In the genomic region with DNA sequence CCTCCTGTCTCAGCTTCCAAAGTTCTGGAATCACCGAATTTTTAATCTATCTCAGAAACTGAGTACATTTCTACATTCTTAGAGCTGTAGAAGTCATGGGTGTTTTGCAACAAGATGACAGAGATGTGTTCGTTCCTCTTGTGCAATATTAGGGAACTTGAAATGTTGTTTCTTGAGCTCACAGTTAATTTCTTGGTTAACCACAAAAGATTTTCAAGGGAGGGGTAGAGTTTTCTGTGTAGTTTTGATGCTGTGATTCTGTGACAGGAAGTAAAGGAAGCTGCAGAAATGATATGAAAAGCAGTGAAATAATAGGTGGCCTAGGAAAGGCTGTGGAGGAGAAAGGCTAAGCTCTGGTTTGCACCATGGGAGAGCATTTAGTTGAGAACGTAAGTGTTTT, we compare ENCODE assay signal across 20 mouse cellular contexts. TPM values are rescaled to one million over a fixed set of nuclear protein-coding genes. Genes with fewer than 3 reads are reported as not detected.
DNase-seq lines count a peak whose midpoint lies in the region; ATAC-seq and TF ChIP-seq lines count a peak whose summit lies in the region.
"Had no signal": no experiment of that assay in that cellular context is flagged by ENCODE, and none has a peak within 500 bp of the region (broad histone marks: within the 10 kb centered on the region; RNA-seq: fewer than 3 reads in every experiment).

No protein-coding gene starts in this region.

- DNase-seq in liver, embryonic 14.5 days (ENCODE audit: low read depth in 3 of 3, low spot score in 3 of 3), result no peak
- no peak for DNase-seq in liver, embryonic 11.5 days (ENCODE audit: low spot score)
- DNase-seq in 3T3-L1 (ENCODE audit: low read depth, low spot score), result peak; percentile 56
- DNase-seq in adipocyte (ENCODE audit: low spot score), result peak; percentile 31
- no peak for DNase-seq in hindbrain, postnatal 0 days (ENCODE audit: low spot score)
- DNase-seq in neural tube, embryonic 10.5 days (ENCODE audit: extremely low spot score, low spot score), result no peak
- DNase-seq: cerebellum, postnatal 10 days; kidney, adult 8-10 months; right cerebral cortex, adult 18-20 months had no signal

- no peak overlapping the region for H3K9ac ChIP-seq in liver, embryonic 14.5 days (replicated peaks)
- no peak overlapping the region for H3K9ac ChIP-seq in liver, embryonic 11.5 days (ENCODE audit: low read depth, low read length)
- H3K9ac ChIP-seq in hindbrain, postnatal 0 days (replicated peaks; ENCODE audit: low read length), result no peak overlapping the region
- H3K9ac ChIP-seq in midbrain, embryonic 13.5 days (replicated peaks), result no peak overlapping the region
- H3K9ac ChIP-seq: hindbrain, embryonic 13.5 days; limb, embryonic 12.5 days; midbrain, embryonic 15.5 days; neural tube, embryonic 15.5 days had no signal

- H3K9me3 ChIP-seq in liver, embryonic 14.5 days (ENCODE audit: control insufficient read depth, low read length), result no peaks in the 10 kb centered on the region
- H3K9me3 ChIP-seq in liver, embryonic 11.5 days (ENCODE audit: control insufficient read depth, low read length), result no peaks in the 10 kb centered on the region
- H3K9me3 ChIP-seq in hindbrain, postnatal 0 days (ENCODE audit: low read length), result no peaks in the 10 kb centered on the region
- H3K9me3 ChIP-seq in midbrain, embryonic 13.5 days, result no peaks in the 10 kb centered on the region
- H3K9me3 ChIP-seq: hindbrain, embryonic 13.5 days; limb, embryonic 12.5 days; midbrain, embryonic 15.5 days; neural tube, embryonic 15.5 days had no signal

- no peak for ATAC-seq in liver, embryonic 14.5 days (ENCODE audit: insufficient read depth)
- no peak for ATAC-seq in liver, embryonic 11.5 days (replicated peaks; ENCODE audit: low FRiP score)
- peak; percentile 74 for ATAC-seq in megakaryocyte, adult 5-6 weeks (ENCODE audit: poor library complexity, severe bottlenecking)
- no peak for ATAC-seq in hindbrain, postnatal 0 days
- no peak for ATAC-seq in midbrain, embryonic 13.5 days
- ATAC-seq: midbrain, embryonic 15.5 days had no signal

- H3K4me2 ChIP-seq in liver, embryonic 14.5 days (ENCODE audit: low read depth), result no peak overlapping the region
- H3K4me2 ChIP-seq in liver, embryonic 11.5 days, result no peak overlapping the region
- no peak overlapping the region for H3K4me2 ChIP-seq in hindbrain, postnatal 0 days (ENCODE audit: low read depth, low read length)
- H3K4me2 ChIP-seq in midbrain, embryonic 13.5 days (replicated peaks), result no peak overlapping the region
- H3K4me2 ChIP-seq: hindbrain, embryonic 13.5 days; limb, embryonic 12.5 days; midbrain, embryonic 15.5 days; neural tube, embryonic 15.5 days had no signal

- no peaks in the 10 kb centered on the region for H3K36me3 ChIP-seq in liver, embryonic 14.5 days (replicated peaks; ENCODE audit: control insufficient read depth, insufficient read depth, low read depth)
- no peaks in the 10 kb centered on the region for H3K36me3 ChIP-seq in liver, embryonic 11.5 days (ENCODE audit: control insufficient read depth, insufficient read depth, low read length)
- no peaks in the 10 kb centered on the region for H3K36me3 ChIP-seq in hindbrain, postnatal 0 days (ENCODE audit: insufficient read depth, low read length)
- no peaks in the 10 kb centered on the region for H3K36me3 ChIP-seq in midbrain, embryonic 13.5 days
- H3K36me3 ChIP-seq: hindbrain, embryonic 13.5 days; limb, embryonic 12.5 days; midbrain, embryonic 15.5 days; neural tube, embryonic 15.5 days had no signal

- TF ChIP-seq CTCF in liver, embryonic 14.5 days (IDR thresholded peaks at IDR 0.05; ENCODE audit: low read depth), result no peak
- TF ChIP-seq CTCF in hindbrain, postnatal 0 days (IDR thresholded peaks at IDR 0.05; ENCODE audit: low read depth), result no peak

- no peak overlapping the region for H3K4me3 ChIP-seq in liver, embryonic 14.5 days (ENCODE audit: insufficient read depth in 1 of 2, low read depth in 2 of 2, low read length in 2 of 2)
- no peak overlapping the region for H3K4me3 ChIP-seq in liver, embryonic 11.5 days (ENCODE audit: low read depth, low read length)
- H3K4me3 ChIP-seq in hindbrain, postnatal 0 days (ENCODE audit: low read length), result no peak overlapping the region
- no peak overlapping the region for H3K4me3 ChIP-seq in midbrain, embryonic 13.5 days (replicated peaks)
- H3K4me3 ChIP-seq: hindbrain, embryonic 13.5 days; left cerebral cortex, adult 2 months; limb, embryonic 12.5 days; midbrain, embryonic 15.5 days; neural tube, embryonic 15.5 days had no signal

- H3K27ac ChIP-seq in liver, embryonic 14.5 days, result no peak overlapping the region
- no peak overlapping the region for H3K27ac ChIP-seq in liver, embryonic 11.5 days (ENCODE audit: low read depth, low read length)
- no peak overlapping the region for H3K27ac ChIP-seq in hindbrain, postnatal 0 days
- no peak overlapping the region for H3K27ac ChIP-seq in midbrain, embryonic 13.5 days
- H3K27ac ChIP-seq: hindbrain, embryonic 13.5 days; left cerebral cortex, adult 2 months; limb, embryonic 12.5 days; midbrain, embryonic 15.5 days; neural tube, embryonic 15.5 days had no signal

- 0 out of 2 replicates have a peak, but pooled peaks have one; percentile 12 for TF ChIP-seq EP300 in liver, embryonic 14.5 days (IDR thresholded peaks at IDR 0.05; ENCODE audit: low read depth)

- no peaks in the 10 kb centered on the region for H3K4me1 ChIP-seq in liver, embryonic 14.5 days (replicated peaks; ENCODE audit: control insufficient read depth in 2 of 2, insufficient read depth in 2 of 2, low read length in 1 of 2)
- H3K4me1 ChIP-seq in liver, embryonic 11.5 days (replicated peaks; ENCODE audit: control insufficient read depth, insufficient read depth, low read length), result no peaks in the 10 kb centered on the region
- H3K4me1 ChIP-seq in hindbrain, postnatal 0 days (ENCODE audit: insufficient read depth, low read length), result no peaks in the 10 kb centered on the region
- H3K4me1 ChIP-seq in midbrain, embryonic 13.5 days (replicated peaks), result 0 out of 2 replicates have a peak, but pooled peaks cover under 1% of the 10 kb centered on the region
- H3K4me1 ChIP-seq: midbrain, embryonic 15.5 days; neural tube, embryonic 15.5 days had no signal

- H3K27me3 ChIP-seq in liver, embryonic 14.5 days (ENCODE audit: control insufficient read depth, insufficient read depth, low read length), result no peaks in the 10 kb centered on the region
- H3K27me3 ChIP-seq in liver, embryonic 11.5 days (replicated peaks; ENCODE audit: control insufficient read depth, insufficient read depth, low read length), result no peaks in the 10 kb centered on the region
- no peaks in the 10 kb centered on the region for H3K27me3 ChIP-seq in hindbrain, postnatal 0 days (ENCODE audit: insufficient read depth, low read length)
- no peaks in the 10 kb centered on the region for H3K27me3 ChIP-seq in midbrain, embryonic 13.5 days
- H3K27me3 ChIP-seq: hindbrain, embryonic 13.5 days; limb, embryonic 12.5 days; midbrain, embryonic 15.5 days; neural tube, embryonic 15.5 days had no signal

- WGBS in liver, embryonic 14.5 days (ENCODE audit: insufficient replicate concordance), result 29% methylated on average over 3 of the region's 3 CpGs
- 71% methylated on average over 3 of the region's 3 CpGs for WGBS in liver, embryonic 11.5 days
- WGBS in hindbrain, postnatal 0 days, result 91% methylated on average over 3 of the region's 3 CpGs
- 91% methylated on average over 3 of the region's 3 CpGs for WGBS in midbrain, embryonic 13.5 days

RNA-seq across cellular contexts. Expression of a gene that starts 21.2 kb away (rescaled TPM):
- polyA plus RNA-seq in liver, embryonic 14.5 days (2012; rRNA removed), result 0.02 and 0.07 TPM in 2 replicates
- not detected in 2 replicates for polyA plus RNA-seq in liver, embryonic 14.5 days (2014; fragmentation: Nextera tagmentation; extraction: Ambion mirVana)
- polyA plus RNA-seq in liver, embryonic 11.5 days (2014; fragmentation: Nextera tagmentation; extraction: Ambion mirVana), result not detected in 2 replicates
- total RNA-seq in megakaryocyte, adult 5-6 weeks (2015), result 0.51 and 0.84 TPM in 2 replicates
- total RNA-seq in megakaryocyte, adult 5-6 weeks (2017), result 0.40 and 1.2 TPM in 2 replicates
- total RNA-seq in hindbrain, postnatal 0 days (2014; rRNA removed), result 0.54 and 0.73 TPM in 2 replicates
- 0.09 and 0.15 TPM in 2 replicates for polyA plus RNA-seq in hindbrain, postnatal 0 days (2015; fragmentation: Nextera tagmentation; extraction: Ambion mirVana)
- polyA plus RNA-seq in midbrain, embryonic 13.5 days (2015; fragmentation: Nextera tagmentation; extraction: Ambion mirVana), result 0.68 and 0.71 TPM in 2 replicates
- total RNA-seq: adrenal gland, adult 18-20 months; gastrocnemius, postnatal 4 days had no signal
- polyA plus RNA-seq: heart, embryonic 14.5 days; lung, embryonic 16.5 days had no signal

RNA-seq across cellular contexts. Expression of a gene that starts 33.7 kb away (rescaled TPM):
- polyA plus RNA-seq in liver, embryonic 14.5 days (2012; rRNA removed), result 5.4 and 10.6 TPM in 2 replicates
- 14.5 and 20.9 TPM in 2 replicates for polyA plus RNA-seq in liver, embryonic 14.5 days (2014; fragmentation: Nextera tagmentation; extraction: Ambion mirVana)
- 27.4 and 29.0 TPM in 2 replicates for polyA plus RNA-seq in liver, embryonic 11.5 days (2014; fragmentation: Nextera tagmentation; extraction: Ambion mirVana)
- 650 and 716 TPM in 2 replicates for total RNA-seq in megakaryocyte, adult 5-6 weeks (2015)
- 802 and 871 TPM in 2 replicates for total RNA-seq in megakaryocyte, adult 5-6 weeks (2017)
- total RNA-seq in hindbrain, postnatal 0 days (2014; rRNA removed), result 9.3 and 10.8 TPM in 2 replicates
- polyA plus RNA-seq in hindbrain, postnatal 0 days (2015; fragmentation: Nextera tagmentation; extraction: Ambion mirVana), result 18.1 and 19.1 TPM in 2 replicates
- polyA plus RNA-seq in midbrain, embryonic 13.5 days (2015; fragmentation: Nextera tagmentation; extraction: Ambion mirVana), result 13.4 and 14.4 TPM in 2 replicates

Comparison
In these comparisons a context has a peak if more than half of its experiments do, and no peak if none do; other contexts are left out.
1. DNase-seq: peak in 3T3-L1 (single experiment) and adipocyte (single experiment); none in liver, embryonic 14.5 days (0 of 3), liver, embryonic 11.5 days (single experiment), hindbrain, postnatal 0 days (single experiment) and neural tube, embryonic 10.5 days (single experiment).